Mouse (Mus musculus) layer of hippocampus, adult 11-12 months (tissue): Measurements from ENCODE around the gene Wdr6.
A peak's percentile ranks its signal among the peaks of the same experiment; 100 is the strongest.

Source experiments
- DNase-seq: peaks from one replicate; pipeline ENCODE4 v3.0.0; 2022; ENCODE audit warnings: low spot score

The Wdr6 gene

DNA sequence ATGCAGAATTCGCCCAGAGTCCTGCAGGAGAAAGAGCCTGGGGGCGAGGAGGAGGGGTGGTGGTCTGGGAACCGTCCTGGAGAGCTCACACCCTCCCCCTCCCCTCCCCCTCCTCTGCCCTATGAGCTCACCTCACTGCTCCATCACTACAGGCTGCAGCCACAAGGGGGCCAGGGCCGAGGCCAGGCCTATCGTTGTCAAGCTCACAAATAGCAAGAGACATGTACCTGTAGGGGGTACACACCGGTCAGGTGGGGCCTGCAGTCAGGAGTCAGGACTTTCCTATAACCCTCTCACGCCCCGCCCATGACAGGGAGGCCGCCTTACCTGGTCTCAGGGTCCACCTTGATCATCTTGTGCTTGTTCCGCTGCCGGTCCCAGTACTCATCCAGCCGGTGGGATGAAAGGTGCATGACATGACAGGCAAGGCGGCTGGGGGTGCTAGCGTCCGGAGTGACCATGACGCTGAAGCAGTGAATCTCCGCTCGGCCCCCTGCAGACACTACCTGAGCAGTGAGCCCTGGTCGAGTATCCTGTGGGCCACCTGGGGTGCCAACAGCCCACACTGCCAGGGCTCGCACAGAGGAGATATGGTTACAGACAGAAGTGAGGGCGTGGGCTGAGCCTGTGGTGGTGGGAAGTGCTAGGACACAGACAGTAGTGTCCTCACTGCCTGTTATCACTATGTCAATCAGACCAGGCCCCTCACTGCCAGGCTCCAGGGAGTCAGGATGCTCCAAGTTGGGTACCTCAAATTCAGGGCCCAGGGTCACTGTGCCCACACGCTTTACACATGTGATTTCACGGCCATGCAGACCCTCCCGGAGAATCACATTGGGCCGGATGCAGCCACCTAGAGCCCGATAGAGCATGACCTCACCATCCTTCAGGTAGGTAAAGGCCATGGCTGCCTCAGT lies 4.5 kb downstream of the Wdr6 start:
- peak; percentile 57 for DNase-seq

DNA sequence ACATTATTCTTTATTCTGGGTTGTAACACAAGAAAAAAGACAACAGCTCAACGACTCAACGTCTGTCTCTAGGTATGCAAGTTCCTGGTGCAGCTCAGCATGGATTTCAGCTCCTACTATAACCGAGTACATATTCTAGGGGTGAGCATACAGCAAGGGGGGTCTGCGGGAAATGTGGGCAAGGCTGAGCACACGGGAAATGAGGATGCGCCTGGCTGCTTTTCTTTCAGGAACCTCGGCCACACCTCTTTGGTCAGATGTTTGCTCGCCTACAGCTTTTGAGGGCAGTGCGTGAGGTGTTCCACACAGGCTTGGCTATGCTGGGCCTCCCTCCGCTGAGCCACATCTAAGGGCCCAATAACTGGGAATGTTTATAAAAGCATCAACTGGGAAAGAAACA lies 6.2 kb downstream of the Wdr6 start:
- no peak for DNase-seq

DNA sequence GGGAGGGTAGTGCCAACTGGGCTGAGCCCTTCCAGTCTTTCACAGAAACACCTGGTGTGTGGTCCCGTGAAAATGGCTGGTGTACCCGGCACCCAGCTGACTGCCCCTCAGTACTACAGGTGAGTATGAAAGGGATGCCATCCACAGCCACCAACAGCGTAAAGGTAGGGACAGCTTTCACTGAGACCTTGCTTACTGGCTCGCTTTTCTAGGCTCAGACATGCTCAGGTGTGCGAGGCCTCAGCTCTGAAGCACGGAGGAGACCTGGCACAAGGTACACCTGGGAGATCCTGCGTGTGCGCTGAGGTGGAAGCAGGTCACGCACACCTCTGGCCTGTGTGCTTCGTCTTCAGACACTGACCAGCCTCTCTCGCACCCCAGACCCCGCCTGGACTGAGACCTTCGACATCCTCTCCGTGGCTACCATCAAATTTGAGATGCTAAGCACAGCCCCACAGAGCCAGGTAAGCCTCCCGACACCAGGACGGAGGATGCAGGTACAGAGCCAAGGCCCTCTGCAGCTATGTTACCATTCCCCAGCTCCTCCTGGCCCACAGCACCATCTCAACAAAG lies 7.1 kb downstream of the Wdr6 start:
- peak; percentile 12 for DNase-seq

DNA sequence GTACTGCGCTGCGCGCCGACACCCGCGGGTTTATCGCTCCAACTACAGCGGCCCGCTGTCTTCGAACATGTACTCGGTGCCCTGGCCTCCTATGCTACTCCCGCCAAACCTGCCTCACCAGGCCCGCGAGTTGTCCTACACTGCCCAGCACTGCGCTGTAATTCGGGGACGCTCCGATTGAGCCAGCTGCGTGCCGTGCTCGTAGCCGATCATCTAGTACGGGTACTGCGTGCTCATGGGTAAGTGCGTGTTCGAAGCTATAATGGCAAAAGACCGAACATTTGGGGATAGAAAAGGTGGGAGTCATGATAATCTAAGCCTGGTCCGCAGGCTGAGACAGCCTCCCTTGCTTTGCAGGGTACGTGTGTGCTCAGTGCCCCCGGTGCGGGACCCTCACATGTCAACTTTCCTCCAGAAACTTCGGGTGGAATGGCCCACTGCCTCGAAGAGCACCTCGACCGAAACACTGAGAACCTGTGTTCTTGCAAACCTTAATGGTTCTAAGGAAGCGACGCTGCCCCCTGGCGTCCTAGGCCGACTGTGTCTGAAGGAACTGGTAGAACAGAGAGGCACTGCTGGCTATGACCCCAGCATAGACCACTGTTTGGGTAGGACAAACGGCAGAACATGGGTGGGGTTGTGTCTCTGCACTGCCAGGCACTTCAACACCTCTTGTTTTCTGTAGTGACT lies 8.2 kb downstream of the Wdr6 start:
- peak; percentile 81 for DNase-seq

DNA sequence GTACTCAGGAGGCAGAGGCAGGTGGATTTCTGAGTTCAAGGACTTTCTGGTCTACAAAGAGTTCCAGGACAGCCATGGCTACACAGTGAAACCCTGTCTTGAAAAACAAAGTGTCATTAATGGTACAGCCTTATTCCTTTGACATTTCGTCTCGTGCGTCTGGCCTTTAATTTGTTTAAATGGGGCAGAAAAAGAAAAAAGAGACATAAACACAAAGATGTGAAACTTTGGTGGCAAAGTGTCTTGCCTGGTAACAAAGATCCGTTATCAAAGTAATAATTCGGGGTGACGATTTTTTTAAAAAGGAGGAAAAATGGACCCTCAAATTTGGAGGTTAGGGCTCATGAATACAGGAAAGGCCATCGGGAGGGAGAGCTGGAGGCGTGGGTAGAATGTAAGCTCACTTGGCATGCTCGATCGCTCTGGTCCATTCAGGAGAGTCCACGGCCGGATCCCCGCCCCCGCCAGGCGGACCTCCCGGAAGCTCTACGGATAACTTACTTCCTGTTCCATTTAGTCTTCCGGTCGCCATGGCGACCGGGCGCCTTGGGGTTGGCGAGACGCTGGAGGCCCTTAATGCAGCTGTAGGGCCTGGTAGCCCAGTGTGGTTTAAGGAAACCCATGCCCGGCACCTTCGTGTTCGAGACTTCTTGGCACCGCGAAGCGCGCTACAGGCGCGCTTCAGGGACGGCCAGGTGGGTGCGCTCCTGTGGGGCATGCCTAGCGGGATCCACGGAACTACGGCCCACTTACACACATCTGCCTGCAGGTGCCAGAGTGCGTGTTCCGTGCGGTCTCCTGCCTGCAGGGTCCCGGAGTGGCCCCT lies 8.9 kb downstream of the Wdr6 start, which contains the start of gene Dalrd3:
Gene Dalrd3 (plus strand): TSS at position 506 of the 826 bp plus-strand sequence.
- DNase-seq = peak; percentile 93

DNA sequence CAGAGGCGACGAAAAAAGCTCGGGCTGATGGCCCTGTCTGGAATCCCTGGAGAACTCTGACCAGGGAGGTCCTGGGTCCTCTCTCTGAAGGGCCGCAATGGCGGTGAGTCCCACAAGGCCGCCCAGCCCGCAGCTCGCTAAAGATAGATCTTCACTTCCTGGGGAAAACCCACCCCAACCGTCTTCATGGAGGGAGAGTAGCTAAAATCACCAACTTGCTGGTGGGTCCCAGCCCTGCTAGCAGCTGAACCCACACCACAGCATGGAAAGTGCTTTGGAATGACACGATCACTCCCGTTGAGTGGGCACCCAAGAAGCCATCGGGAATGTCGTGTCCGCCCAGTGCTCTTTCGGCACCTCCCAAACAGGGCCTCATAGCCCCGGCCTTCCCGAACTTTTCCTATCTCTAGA lies 10.0 kb downstream of the Wdr6 start:
- DNase-seq = peak; percentile 18

DNA sequence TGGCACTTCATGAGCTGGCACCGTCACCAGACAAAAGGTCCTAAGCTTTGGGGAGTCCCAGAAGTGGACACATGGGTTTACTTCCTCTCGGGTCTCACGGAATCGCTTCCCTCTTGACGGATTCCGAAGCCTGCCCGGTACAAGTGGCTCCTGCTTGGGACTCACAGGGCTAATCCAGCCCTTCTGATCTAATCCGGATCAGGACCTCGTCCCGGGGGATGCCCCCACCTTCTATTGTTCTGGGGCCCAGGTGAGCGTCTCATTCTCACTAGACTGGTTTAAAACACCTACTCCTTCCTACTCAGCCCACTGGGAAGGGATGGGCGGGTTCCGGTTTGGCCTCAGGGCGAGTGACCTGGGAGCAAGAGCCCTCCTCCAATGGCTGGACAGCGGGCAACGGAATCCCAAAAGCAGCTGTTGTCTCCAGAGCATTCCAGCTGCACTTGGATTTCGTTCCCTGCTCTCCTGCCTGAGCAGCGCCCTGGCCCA lies 10.6 kb downstream of the Wdr6 start:
- no peak for DNase-seq

DNA sequence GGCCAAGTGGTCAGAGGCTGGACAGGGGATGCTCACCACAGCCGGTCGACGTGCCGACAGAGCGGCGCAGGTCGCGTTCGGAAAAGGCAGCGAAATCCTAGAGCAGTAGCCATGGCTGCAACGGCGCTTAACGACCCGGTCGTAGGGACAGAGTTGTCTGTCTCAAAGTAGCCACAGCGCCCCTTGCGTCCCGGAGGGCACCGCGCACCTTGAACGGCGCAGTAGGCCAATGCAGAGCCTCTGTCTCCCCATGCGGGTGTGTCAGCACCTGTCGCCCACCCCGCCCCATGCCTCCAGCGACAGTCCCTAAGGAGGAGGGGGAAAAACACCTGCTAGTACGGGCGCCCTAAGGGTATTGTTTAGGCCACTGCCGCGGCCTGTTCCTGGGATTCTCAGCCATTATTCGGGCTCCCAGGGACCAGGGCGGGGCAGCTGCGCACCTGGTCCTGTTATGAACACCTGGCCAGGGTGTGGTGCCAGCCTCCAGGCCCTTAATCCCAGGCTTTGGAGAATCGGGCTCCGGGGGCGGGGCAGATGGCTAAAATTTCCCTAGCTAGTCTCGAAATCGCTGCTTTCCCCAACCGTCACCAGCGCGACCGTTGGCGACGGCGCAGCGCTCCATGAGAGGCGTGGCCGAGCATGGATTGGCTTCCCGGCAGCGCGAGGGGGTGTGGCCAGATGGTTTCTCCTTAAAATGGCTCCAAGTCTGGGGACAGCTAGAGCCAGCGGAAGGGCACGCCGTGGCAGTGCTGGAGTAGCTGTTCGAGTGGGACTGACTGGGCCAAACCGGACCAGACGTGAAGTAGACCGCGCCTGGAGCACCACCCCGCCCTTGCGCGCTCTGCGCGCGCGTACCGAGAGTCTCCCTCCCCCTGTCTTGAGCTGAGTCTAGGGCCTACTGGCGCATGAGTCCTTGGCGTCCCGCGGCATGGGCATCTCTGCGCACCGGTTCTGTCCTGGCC lies 11.4 kb downstream of the Wdr6 start, which contains the start of gene Ndufaf3:
Gene Ndufaf3 (minus strand): TSS at position 620 of the 962 bp plus-strand sequence.
- peak; percentile 96 for DNase-seq

DNA sequence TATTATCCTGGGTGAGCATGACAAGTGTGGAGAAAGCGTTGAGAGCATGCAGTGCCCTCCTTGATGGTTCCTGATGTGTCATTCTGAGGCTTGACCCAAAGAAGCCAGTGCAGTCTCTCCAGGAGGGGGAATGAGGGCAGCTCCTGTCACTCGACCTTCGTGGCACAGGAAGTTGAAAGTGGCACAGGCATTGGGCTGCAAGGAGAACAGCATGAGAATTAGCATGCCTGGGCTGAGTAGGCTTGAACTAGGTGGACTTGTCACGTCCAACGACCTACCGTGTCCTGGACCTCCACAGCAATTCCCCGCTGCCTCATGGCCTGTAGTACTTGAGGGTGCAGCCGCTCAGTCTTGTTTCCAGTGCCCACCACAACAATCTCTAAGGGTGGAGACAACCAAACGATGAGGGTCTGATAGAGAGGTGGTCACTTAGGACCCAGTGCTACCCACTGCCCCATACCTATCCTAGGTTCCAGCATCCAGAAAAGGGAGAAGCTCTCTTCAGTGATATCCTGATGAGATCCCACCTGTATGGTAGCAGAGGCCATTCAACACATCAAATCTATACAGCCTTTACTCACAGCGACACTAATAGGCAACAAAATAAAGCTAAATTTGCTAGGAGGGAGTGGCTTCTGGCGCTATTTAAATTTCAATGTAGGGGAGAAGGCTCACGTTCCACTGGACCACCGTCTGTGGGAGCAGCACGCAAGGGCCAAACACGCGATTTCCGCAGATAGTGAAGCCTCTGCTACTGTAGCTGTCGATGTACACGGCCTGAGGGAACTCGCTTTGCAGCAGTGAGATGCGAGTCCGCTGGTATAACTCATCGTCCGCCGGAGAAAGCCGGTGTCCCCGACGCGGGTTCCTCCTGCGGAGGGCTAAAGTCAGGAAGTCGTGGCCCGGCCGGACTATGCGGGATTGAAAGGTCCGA lies 12.4 kb downstream of the Wdr6 start:
- DNase-seq = peak; percentile 16

DNA sequence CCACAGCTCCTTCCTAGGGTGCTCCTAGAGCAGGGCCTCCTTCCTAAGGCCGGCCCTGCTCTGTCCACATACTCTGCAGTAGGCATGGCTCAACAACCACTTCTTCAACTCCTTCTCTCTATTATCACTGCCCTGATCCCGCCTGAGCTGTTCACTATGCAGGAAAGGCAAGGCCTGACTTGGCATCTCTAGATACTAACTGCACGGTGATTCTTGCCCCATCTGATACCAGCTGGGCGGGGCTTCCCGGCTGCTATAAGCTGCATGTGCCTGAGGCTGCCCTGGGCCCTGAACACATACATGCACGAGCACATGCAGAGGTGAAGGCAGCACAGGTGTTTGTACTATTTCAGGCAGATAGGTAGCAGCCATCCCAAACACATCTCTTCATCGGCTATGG lies 14.4 kb downstream of the Wdr6 start:
- no peak for DNase-seq

DNA sequence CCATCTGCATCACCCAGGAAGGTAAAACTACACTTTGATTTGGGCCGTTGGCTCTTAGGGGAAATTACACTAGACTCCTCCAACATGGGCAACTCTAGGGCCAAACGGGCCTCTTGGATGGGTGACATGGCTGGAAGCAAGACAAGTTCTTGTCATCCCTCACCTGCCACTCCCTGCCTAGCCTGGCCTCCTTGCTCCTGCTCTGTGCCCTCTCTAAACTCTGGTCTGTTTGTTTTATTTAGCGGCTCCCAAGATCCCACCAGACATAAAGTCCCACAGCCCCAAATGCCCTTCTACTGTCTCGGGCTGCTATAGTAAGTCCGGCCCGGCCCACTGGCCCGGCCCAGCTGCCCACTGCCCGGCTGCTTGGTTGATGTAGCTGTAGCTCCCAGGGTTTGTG lies 14.9 kb downstream of the Wdr6 start:
- peak; percentile 11 for DNase-seq

DNA sequence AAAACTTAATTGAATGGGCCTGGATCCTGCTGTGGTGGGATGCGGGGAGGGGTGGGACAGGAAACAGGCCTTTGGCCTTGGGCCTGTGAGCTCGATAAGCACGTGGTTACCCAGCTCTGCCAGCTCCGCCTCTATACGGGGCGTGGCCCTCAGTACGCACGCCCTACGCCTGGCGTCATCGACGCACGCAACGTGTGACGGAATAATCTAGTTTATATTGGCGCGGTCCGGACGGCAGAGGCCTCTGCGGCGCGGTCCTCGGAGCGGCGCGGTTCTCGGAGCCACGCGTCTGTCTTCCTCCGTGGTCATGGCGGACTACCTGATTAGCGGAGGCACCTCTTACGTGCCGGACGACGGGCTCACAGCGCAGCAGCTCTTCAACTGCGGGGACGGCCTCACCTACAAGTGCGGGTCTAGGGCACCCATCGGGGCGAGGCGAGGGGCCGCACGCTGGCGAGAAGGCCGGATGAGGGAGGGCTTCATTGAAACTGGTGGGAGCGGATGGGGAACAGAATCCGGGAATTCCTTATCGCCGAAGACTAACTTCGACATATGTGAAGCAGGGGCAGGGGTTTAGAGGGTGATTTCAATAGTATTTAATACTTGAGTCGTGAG lies 18.2 kb downstream of the Wdr6 start, which contains the start of gene Impdh2:
Gene Impdh2 (plus strand): TSS at position 60 of the 615 bp plus-strand sequence.
- peak; percentile 95 for DNase-seq

DNA sequence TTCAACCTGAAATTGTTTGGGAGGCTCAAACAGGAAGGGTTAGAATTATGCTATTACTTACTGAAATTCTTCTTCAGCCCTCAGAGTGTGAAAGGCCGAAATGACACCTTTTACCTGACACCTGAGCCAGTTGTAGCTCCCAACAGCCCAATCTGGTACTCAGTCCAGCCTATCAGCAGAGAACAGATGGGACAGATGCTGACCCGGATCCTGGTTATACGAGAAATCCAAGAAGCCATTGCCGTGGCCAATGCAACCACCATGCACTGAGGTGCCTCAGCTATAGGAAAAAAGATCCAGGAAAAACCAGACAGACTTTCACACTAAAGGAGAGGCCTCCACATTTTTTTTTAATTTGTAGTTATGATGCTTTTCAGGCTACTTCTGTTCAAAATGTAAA lies 19.4 kb downstream of the Wdr6 start:
- no peak for DNase-seq

DNA sequence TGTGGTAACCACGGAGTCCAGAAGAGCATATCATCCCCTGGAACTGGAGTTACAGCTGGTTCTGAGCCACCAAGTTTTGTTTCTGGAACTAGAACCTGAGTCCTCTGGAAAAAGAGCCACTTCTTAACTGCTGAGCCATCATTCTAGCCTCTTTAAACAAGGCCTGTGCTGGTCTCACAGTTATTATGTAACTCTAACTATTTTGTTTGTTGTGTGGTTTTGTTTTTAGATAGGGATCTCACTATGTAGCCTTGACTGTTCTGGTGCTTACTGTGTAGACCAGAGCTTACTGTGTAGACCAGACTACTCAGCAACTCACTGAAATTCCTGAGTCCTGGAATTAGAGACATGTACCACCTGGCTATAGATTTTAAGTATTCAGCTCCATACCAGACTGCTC lies 31.7 kb downstream of the Wdr6 start:
- DNase-seq = no peak

DNA sequence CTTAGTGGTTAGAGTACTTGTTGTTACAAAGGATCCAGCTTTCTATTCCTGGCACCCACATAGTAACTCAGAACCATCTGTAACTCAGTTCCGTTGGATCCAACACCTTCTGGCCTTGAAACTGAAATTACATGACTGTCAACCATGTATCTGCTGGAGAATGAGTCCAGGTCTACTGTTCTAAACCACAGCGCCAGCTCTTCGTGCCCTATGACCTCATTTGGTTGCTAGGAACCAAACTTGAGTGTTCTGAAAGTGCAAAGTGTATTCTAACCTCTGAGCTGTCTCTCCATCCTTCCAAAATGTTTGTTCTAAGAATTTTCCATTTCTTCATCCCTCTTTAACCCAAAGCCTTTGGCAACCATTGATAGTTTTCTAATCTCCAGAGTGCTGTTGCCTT lies 32.6 kb downstream of the Wdr6 start:
- no peak for DNase-seq

DNA sequence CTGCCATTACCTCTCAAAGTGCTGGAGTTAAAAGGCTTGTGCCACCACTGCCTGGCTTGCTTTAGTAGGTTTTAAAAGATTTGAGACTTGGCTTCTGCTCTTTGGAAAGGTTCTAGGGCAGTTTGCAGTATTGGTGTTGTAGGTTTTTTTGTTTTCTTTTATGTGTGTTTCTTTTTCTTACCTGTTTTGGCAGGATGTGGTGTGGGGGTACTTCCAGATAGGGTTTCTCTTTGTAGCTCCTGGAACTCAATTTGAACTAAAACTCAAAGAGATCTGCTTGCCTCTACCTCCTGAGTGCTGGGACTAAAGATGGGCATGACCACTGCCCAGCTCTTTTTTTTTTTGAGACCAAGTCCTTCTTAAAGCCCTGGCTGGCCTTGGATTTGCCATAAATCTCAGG lies 37.7 kb downstream of the Wdr6 start:
- DNase-seq = no peak

DNA sequence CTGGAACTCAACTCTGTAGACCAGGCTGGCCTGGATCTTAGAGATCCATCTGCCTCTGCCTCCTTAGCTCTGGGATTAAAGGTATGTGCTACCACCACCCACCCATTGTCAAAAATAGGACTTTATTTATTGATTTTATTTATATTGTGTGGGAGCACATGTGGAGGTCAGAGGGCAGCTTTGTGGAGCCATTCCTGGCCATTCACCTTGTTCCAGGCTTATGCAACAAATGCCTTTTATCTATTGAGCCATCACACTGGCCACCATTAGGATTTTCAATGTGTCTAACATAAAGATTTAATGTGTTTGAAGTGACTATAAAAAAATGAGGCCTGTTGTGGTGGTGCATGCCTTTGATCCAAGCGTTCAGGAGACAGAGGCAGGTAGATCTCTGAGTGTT lies 47.0 kb downstream of the Wdr6 start:
- no peak for DNase-seq

DNA sequence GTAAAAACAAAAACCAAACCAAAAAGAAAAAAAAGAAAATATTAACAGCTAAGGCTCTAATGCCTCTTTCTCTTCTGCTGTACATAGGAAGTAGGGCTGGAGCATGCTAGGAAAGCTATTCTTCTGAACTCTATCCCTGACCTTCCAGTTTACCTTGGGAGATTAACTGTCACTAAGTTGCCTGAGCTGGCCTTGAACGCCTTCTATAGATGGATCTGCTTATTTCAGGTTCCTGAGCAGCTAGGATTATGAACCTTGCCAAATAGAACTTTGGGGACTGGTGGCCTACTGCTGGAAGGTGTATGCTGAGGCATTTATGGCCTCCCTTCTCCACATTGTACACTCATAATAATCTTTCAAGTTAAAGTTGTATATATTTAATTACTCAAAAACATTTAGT lies 47.6 kb downstream of the Wdr6 start:
- no peak for DNase-seq

DNA sequence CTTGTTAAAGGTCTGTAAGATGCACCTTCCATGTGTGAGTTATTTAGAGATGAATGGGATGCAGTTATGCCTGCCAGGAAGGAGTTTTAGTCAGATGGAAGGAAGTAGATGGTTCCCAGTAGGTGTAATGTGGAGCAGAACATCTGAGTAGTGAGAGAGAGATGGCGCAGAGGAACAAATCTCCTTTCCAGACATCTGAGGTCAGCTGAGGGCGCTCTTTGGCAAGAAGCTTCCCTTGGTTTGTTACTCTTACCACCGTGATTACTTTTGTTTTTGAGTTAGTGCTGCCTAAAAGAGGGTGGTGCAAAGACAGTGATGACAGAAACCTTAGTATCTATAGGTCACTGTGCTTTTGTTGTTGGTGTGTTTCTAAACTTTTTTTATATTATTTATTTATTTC lies 53.1 kb downstream of the Wdr6 start:
- no peak for DNase-seq
